ENCODE assay signal across 23 mouse cellular contexts in the genomic region with DNA sequence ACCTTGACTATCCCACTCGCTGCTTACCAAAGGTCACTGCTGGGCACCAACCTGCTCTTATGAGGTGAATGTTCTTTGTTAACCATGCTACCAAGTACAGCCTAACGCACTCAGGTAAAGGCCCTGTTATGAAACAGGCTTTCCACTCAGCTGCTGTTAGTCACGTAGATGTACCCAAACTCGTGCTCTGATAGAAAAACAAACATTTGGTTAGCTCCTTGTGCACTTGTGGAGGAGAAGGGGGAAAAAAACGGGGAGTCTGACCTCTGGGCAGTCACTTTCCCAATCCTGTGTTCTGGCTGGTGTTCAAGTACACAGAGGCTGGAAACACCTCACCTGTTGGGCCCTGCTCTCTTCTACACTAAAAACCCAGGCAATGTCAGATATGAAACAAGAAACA. TPM values are rescaled to one million over a fixed set of nuclear protein-coding genes. Genes with fewer than 3 reads are reported as not detected.
A peak's percentile ranks its signal among the peaks of the same experiment; 100 is the strongest.
DNase-seq lines count a peak whose midpoint lies in the region; ATAC-seq and TF ChIP-seq lines count a peak whose summit lies in the region.
"Had no signal": no experiment of that assay in that cellular context is flagged by ENCODE, and none has a peak within 500 bp of the region (broad histone marks: within the 10 kb centered on the region; RNA-seq: fewer than 3 reads in every experiment).

No protein-coding gene starts in this region.

- no peak overlapping the region for H3K4me3 ChIP-seq in intestine, embryonic 16.5 days (ENCODE audit: low read length)
- no peak overlapping the region for H3K4me3 ChIP-seq in intestine, postnatal 0 days (ENCODE audit: low read depth, low read length)
- H3K4me3 ChIP-seq in stomach, embryonic 16.5 days (replicated peaks; ENCODE audit: low read length) = no peak overlapping the region
- H3K4me3 ChIP-seq in kidney, embryonic 14.5 days (ENCODE audit: low read length) = no peak overlapping the region
- H3K4me3 ChIP-seq in hindbrain, postnatal 0 days (ENCODE audit: low read length) = no peak overlapping the region
- H3K4me3 ChIP-seq: forebrain, embryonic 10.5 days; heart, embryonic 10.5 days; hindbrain, embryonic 15.5 days; intestine, embryonic 15.5 days; limb, embryonic 15.5 days had no signal

- no peaks in the 10 kb centered on the region for H3K9me3 ChIP-seq in intestine, embryonic 16.5 days (ENCODE audit: control insufficient read depth, low read length)
- no peaks in the 10 kb centered on the region for H3K9me3 ChIP-seq in intestine, postnatal 0 days (ENCODE audit: control insufficient read depth)
- no peaks in the 10 kb centered on the region for H3K9me3 ChIP-seq in stomach, embryonic 16.5 days (replicated peaks; ENCODE audit: control insufficient read depth, low read length)
- H3K9me3 ChIP-seq in kidney, embryonic 14.5 days (ENCODE audit: control insufficient read depth, low read length) = no peaks in the 10 kb centered on the region
- H3K9me3 ChIP-seq in hindbrain, postnatal 0 days (ENCODE audit: low read length) = no peaks in the 10 kb centered on the region
- H3K9me3 ChIP-seq: forebrain, embryonic 10.5 days; heart, embryonic 10.5 days; hindbrain, embryonic 15.5 days; intestine, embryonic 15.5 days; limb, embryonic 15.5 days had no signal

- 68% methylated on average over 5 of the region's 5 CpGs for WGBS in intestine, embryonic 16.5 days
- 64% methylated on average over 5 of the region's 5 CpGs for WGBS in intestine, postnatal 0 days
- WGBS in stomach, embryonic 16.5 days = 56% methylated on average over 5 of the region's 5 CpGs
- WGBS in kidney, embryonic 14.5 days = 78% methylated on average over 5 of the region's 5 CpGs
- 78% methylated on average over 5 of the region's 5 CpGs for WGBS in hindbrain, postnatal 0 days

- no peaks in the 10 kb centered on the region for H3K36me3 ChIP-seq in intestine, embryonic 16.5 days (ENCODE audit: control insufficient read depth, insufficient read depth, low read length)
- H3K36me3 ChIP-seq in intestine, postnatal 0 days (ENCODE audit: control insufficient read depth, insufficient read depth) = no peaks in the 10 kb centered on the region
- no peaks in the 10 kb centered on the region for H3K36me3 ChIP-seq in stomach, embryonic 16.5 days (ENCODE audit: control insufficient read depth, insufficient read depth, low read length)
- no peaks in the 10 kb centered on the region for H3K36me3 ChIP-seq in kidney, embryonic 14.5 days (ENCODE audit: control insufficient read depth, insufficient read depth, low read length)
- no peaks in the 10 kb centered on the region for H3K36me3 ChIP-seq in hindbrain, postnatal 0 days (ENCODE audit: insufficient read depth, low read length)
- H3K36me3 ChIP-seq: forebrain, embryonic 10.5 days; heart, embryonic 10.5 days; hindbrain, embryonic 15.5 days; intestine, embryonic 15.5 days; limb, embryonic 15.5 days had no signal

- no peak for TF ChIP-seq CTCF in intestine, postnatal 0 days (IDR thresholded peaks at IDR 0.05; ENCODE audit: low read depth)
- TF ChIP-seq CTCF in hindbrain, postnatal 0 days (IDR thresholded peaks at IDR 0.05; ENCODE audit: low read depth) = no peak

- no peaks in the 10 kb centered on the region for H3K4me1 ChIP-seq in intestine, embryonic 16.5 days (ENCODE audit: control insufficient read depth, insufficient read depth, low read length)
- no peaks in the 10 kb centered on the region for H3K4me1 ChIP-seq in intestine, postnatal 0 days (replicated peaks; ENCODE audit: control insufficient read depth, insufficient read depth, low read length)
- H3K4me1 ChIP-seq in stomach, embryonic 16.5 days (ENCODE audit: control insufficient read depth, insufficient read depth, low read length) = no peaks in the 10 kb centered on the region
- H3K4me1 ChIP-seq in kidney, embryonic 14.5 days (ENCODE audit: control insufficient read depth, insufficient read depth, low read length) = no peaks in the 10 kb centered on the region
- H3K4me1 ChIP-seq in hindbrain, postnatal 0 days (ENCODE audit: insufficient read depth, low read length) = no peaks in the 10 kb centered on the region
- H3K4me1 ChIP-seq: forebrain, embryonic 10.5 days; heart, embryonic 10.5 days; hindbrain, embryonic 15.5 days; intestine, embryonic 15.5 days; limb, embryonic 15.5 days had no signal

- H3K27me3 ChIP-seq in intestine, embryonic 16.5 days (replicated peaks; ENCODE audit: control insufficient read depth, insufficient read depth, low read length) = no peaks in the 10 kb centered on the region
- H3K27me3 ChIP-seq in intestine, postnatal 0 days (replicated peaks; ENCODE audit: control insufficient read depth, insufficient read depth, low read length) = no peaks in the 10 kb centered on the region
- H3K27me3 ChIP-seq in stomach, embryonic 16.5 days (ENCODE audit: control insufficient read depth, insufficient read depth, low read length) = no peaks in the 10 kb centered on the region
- no peaks in the 10 kb centered on the region for H3K27me3 ChIP-seq in kidney, embryonic 14.5 days (ENCODE audit: control insufficient read depth, insufficient read depth, low read length)
- no peaks in the 10 kb centered on the region for H3K27me3 ChIP-seq in hindbrain, postnatal 0 days (ENCODE audit: insufficient read depth, low read length)
- H3K27me3 ChIP-seq: hindbrain, embryonic 15.5 days; intestine, embryonic 15.5 days; limb, embryonic 15.5 days had no signal

- peak; percentile 28; the same call in 1 of the 2 replicates for ATAC-seq in intestine, embryonic 16.5 days
- no peak for ATAC-seq in intestine, postnatal 0 days
- peak; percentile 85; the same call in 1 of the 2 replicates for ATAC-seq in stomach, embryonic 16.5 days (ENCODE audit: insufficient read depth, low FRiP score)
- no peak for ATAC-seq in kidney, embryonic 14.5 days (ENCODE audit: low FRiP score, low TSS enrichment)
- no peak for ATAC-seq in monocyte, adult 5-6 weeks (replicated peaks; ENCODE audit: insufficient number of reproducible peaks, low FRiP score, low TSS enrichment, poor library complexity, severe bottlenecking)
- ATAC-seq in hindbrain, postnatal 0 days = no peak
- ATAC-seq: CD4-positive, CD25-positive, alpha-beta regulatory T cell, adult 4 months; forebrain, embryonic 16.5 days; intestine, embryonic 15.5 days; midbrain, embryonic 16.5 days had no signal

- H3K4me2 ChIP-seq in intestine, embryonic 16.5 days (ENCODE audit: low read depth, low read length) = no peak overlapping the region
- H3K4me2 ChIP-seq in intestine, postnatal 0 days (replicated peaks; ENCODE audit: low read depth) = no peak overlapping the region
- H3K4me2 ChIP-seq in stomach, embryonic 16.5 days (ENCODE audit: low read depth, low read length) = no peak overlapping the region
- no peak overlapping the region for H3K4me2 ChIP-seq in kidney, embryonic 14.5 days (replicated peaks; ENCODE audit: low read depth, low read length)
- no peak overlapping the region for H3K4me2 ChIP-seq in hindbrain, postnatal 0 days (ENCODE audit: low read depth, low read length)
- H3K4me2 ChIP-seq: hindbrain, embryonic 15.5 days; intestine, embryonic 15.5 days; limb, embryonic 15.5 days had no signal

- no peak overlapping the region for H3K27ac ChIP-seq in intestine, embryonic 16.5 days (ENCODE audit: low read length)
- H3K27ac ChIP-seq in intestine, postnatal 0 days (ENCODE audit: low read depth, low read length) = no peak overlapping the region
- H3K27ac ChIP-seq in stomach, embryonic 16.5 days (ENCODE audit: low read length) = no peak overlapping the region
- H3K27ac ChIP-seq in kidney, embryonic 14.5 days (ENCODE audit: low read depth, low read length) = no peak overlapping the region
- H3K27ac ChIP-seq in hindbrain, postnatal 0 days = no peak overlapping the region
- H3K27ac ChIP-seq: forebrain, embryonic 10.5 days; heart, embryonic 10.5 days; hindbrain, embryonic 15.5 days; intestine, embryonic 15.5 days; limb, embryonic 15.5 days had no signal

- no peak overlapping the region for H3K9ac ChIP-seq in intestine, embryonic 16.5 days (ENCODE audit: low read depth, low read length)
- no peak overlapping the region for H3K9ac ChIP-seq in intestine, postnatal 0 days (ENCODE audit: low read depth, low read length)
- H3K9ac ChIP-seq in stomach, embryonic 16.5 days (ENCODE audit: low read length) = no peak overlapping the region
- H3K9ac ChIP-seq in kidney, embryonic 14.5 days (ENCODE audit: low read depth, low read length) = no peak overlapping the region
- H3K9ac ChIP-seq in hindbrain, postnatal 0 days (replicated peaks; ENCODE audit: low read length) = no peak overlapping the region
- H3K9ac ChIP-seq: hindbrain, embryonic 15.5 days; intestine, embryonic 15.5 days; limb, embryonic 15.5 days had no signal

- DNase-seq in lung, adult 18-20 months = peak; percentile 70 to 83
- peak; percentile 56 for DNase-seq in lung, postnatal 10 days
- no peak for DNase-seq in hindbrain, postnatal 0 days (ENCODE audit: low spot score)
- DNase-seq: cerebellum, adult 11-12 months; cerebellum, postnatal 10 days; gastrocnemius, postnatal 10 days; layer of hippocampus, adult 9-11 months; left cerebral cortex, postnatal 4 days had no signal

RNA-seq across cellular contexts. Expression of gene Grem2, which starts 14.0 kb away (rescaled TPM):
- 2.3 and 3.1 TPM in 2 replicates for polyA plus RNA-seq in intestine, embryonic 16.5 days (2015; fragmentation: Nextera tagmentation; extraction: Ambion mirVana)
- polyA plus RNA-seq in intestine, postnatal 0 days (2015; fragmentation: Nextera tagmentation; extraction: Ambion mirVana) = 2.1 and 2.3 TPM in 2 replicates
- polyA plus RNA-seq in stomach, embryonic 16.5 days (2015; fragmentation: Nextera tagmentation; extraction: Ambion mirVana) = 3.8 and 4.2 TPM in 2 replicates
- polyA plus RNA-seq in kidney, embryonic 14.5 days (2014; fragmentation: Nextera tagmentation; extraction: Ambion mirVana) = 0.04 and 0.12 TPM in 2 replicates
- not detected in 3 replicates for total RNA-seq in monocyte, adult 5-6 weeks (2017)
- 19.7 and 19.8 TPM in 2 replicates for total RNA-seq in hindbrain, postnatal 0 days (2014; rRNA removed)
- polyA plus RNA-seq in hindbrain, postnatal 0 days (2015; fragmentation: Nextera tagmentation; extraction: Ambion mirVana) = 3.2 and 3.7 TPM in 2 replicates
- total RNA-seq: granulocyte monocyte progenitor cell, adult 5-6 weeks; hematopoietic stem cell, adult 5-6 weeks had no signal
- polyA plus RNA-seq: CD4-positive, CD25-positive, alpha-beta regulatory T cell, adult 4 months had no signal

Comparison
In these comparisons a context has a peak if more than half of its experiments do, and no peak if none do; other contexts are left out.
1. ATAC-seq: peak in intestine, embryonic 16.5 days (single experiment) and stomach, embryonic 16.5 days (single experiment); none in intestine, postnatal 0 days (single experiment), kidney, embryonic 14.5 days (single experiment), monocyte, adult 5-6 weeks (single experiment) and hindbrain, postnatal 0 days (single experiment).